Mouse (Mus musculus): Measurements from ENCODE around the gene Cox10. TPM values are rescaled to one million over a fixed set of nuclear protein-coding genes. Genes with fewer than 3 reads are reported as not detected.

The Cox10 gene
- polyA plus RNA-seq, 1 experiment from 2014 or later, result 27.7 TPM

- Histone ChIP-seq H3K9me3 (no peaks in the 10 kb centered on the region), H3K36me3 (peaks cover 16% of the 10 kb centered on the region), H3K27ac (no peak overlapping the region), H3K4me1 (replicated peaks) (peaks cover 16% of the 10 kb centered on the region), H3K27me3 (ENCODE audit: insufficient read depth, poor library complexity, severe bottlenecking) (no peaks in the 10 kb centered on the region; the same call in 1 of the 2 replicates), H3K4me3 (no peak overlapping the region)
- no peak for DNase-seq (ENCODE audit: low spot score)
- WGBS, result 83% methylated on average over 5 of the region's 5 CpGs
These were observed 113.8 kb downstream of the Cox10 start for GRCm38 (mm10) chr11:63965437-63965836.

GRCm38 (mm10) chr11:63957207-63957606 lies 122.1 kb downstream of the Cox10 start:
- Histone ChIP-seq H3K4me3 (no peak overlapping the region), H3K36me3 (no peaks in the 10 kb centered on the region), H3K9me3 (no peaks in the 10 kb centered on the region), H3K27me3 (ENCODE audit: insufficient read depth, poor library complexity, severe bottlenecking) (peaks cover 58% of the 10 kb centered on the region), H3K27ac (no peak overlapping the region; the same call in 1 of the 2 replicates), H3K4me1 (replicated peaks) (peaks cover 38% of the 10 kb centered on the region)
- 24% methylated on average over 4 of the region's 4 CpGs for WGBS
- peak; percentile 8 for DNase-seq (ENCODE audit: low spot score)

GRCm38 (mm10) chr11:63956748-63957147 lies 122.5 kb downstream of the Cox10 start:
- H3K4me1 ChIP-seq (replicated peaks), result peaks cover 42% of the 10 kb centered on the region
- 21% methylated on average over 7 of the region's 7 CpGs for WGBS
- no peak for DNase-seq (ENCODE audit: low spot score)
- H3K36me3 ChIP-seq, result no peaks in the 10 kb centered on the region
- H3K4me3 ChIP-seq, result no peak overlapping the region
- H3K27me3 ChIP-seq (ENCODE audit: insufficient read depth, poor library complexity, severe bottlenecking), result peaks cover 58% of the 10 kb centered on the region
- H3K9me3 ChIP-seq, result no peaks in the 10 kb centered on the region
- peak overlapping the region; percentile 36; the same call in 1 of the 2 replicates for H3K27ac ChIP-seq

- no peak overlapping the region for H3K27ac ChIP-seq
- H3K27me3 ChIP-seq (ENCODE audit: insufficient read depth, poor library complexity, severe bottlenecking), result peaks cover 83% of the 10 kb centered on the region
- H3K36me3 ChIP-seq, result no peaks in the 10 kb centered on the region
- WGBS, result 87% methylated on average over 2 of the region's 2 CpGs
- peaks cover 52% of the 10 kb centered on the region for H3K4me1 ChIP-seq (replicated peaks)
- H3K4me3 ChIP-seq, result no peak overlapping the region
- H3K9me3 ChIP-seq, result no peaks in the 10 kb centered on the region
- no peak for DNase-seq (ENCODE audit: low spot score)
These were observed 125.4 kb downstream of the Cox10 start for GRCm38 (mm10) chr11:63953887-63954286.

GRCm38 (mm10) chr11:63952743-63953191 lies 126.5 kb downstream of the Cox10 start:
- Histone ChIP-seq H3K9me3 (no peaks in the 10 kb centered on the region), H3K4me1 (replicated peaks) (peaks cover 52% of the 10 kb centered on the region), H3K27ac (peak overlapping the region; percentile 80), H3K4me3 (peak overlapping the region; percentile 47; the same call in 1 of the 2 replicates), H3K36me3 (no peaks in the 10 kb centered on the region), H3K27me3 (ENCODE audit: insufficient read depth, poor library complexity, severe bottlenecking) (peaks cover 84% of the 10 kb centered on the region)
- 21% methylated on average over 4 of the region's 4 CpGs for WGBS
- DNase-seq (ENCODE audit: low spot score), result peak; percentile 36

- peak overlapping the region; percentile 80 for H3K27ac ChIP-seq
- 5% methylated on average over 19 of the region's 19 CpGs for WGBS
- H3K4me1 ChIP-seq (replicated peaks), result peaks cover 47% of the 10 kb centered on the region
- DNase-seq (ENCODE audit: low spot score), result peak; percentile 74
- peak overlapping the region; percentile 47 for H3K4me3 ChIP-seq
- no peaks in the 10 kb centered on the region for H3K9me3 ChIP-seq
- peaks cover 82% of the 10 kb centered on the region for H3K27me3 ChIP-seq (ENCODE audit: insufficient read depth, poor library complexity, severe bottlenecking)
- H3K36me3 ChIP-seq, result no peaks in the 10 kb centered on the region
These were observed 127.2 kb downstream of the Cox10 start for GRCm38 (mm10) chr11:63951831-63952631.

- Histone ChIP-seq H3K4me3 (no peak overlapping the region), H3K27me3 (ENCODE audit: insufficient read depth, poor library complexity, severe bottlenecking) (peaks cover 55% of the 10 kb centered on the region), H3K36me3 (no peaks in the 10 kb centered on the region), H3K4me1 (replicated peaks) (peaks cover 26% of the 10 kb centered on the region), H3K27ac (no peak overlapping the region), H3K9me3 (no peaks in the 10 kb centered on the region)
- WGBS, result 85% methylated on average over 11 of the region's 11 CpGs
- no peak for DNase-seq (ENCODE audit: low spot score)
These were observed 130.9 kb downstream of the Cox10 start for GRCm38 (mm10) chr11:63948371-63948770.

GRCm38 (mm10) chr11:63947024-63947423 lies 132.2 kb downstream of the Cox10 start:
- 91% methylated on average over 2 of the region's 2 CpGs for WGBS
- H3K27me3 ChIP-seq (ENCODE audit: insufficient read depth, poor library complexity, severe bottlenecking), result peaks cover 50% of the 10 kb centered on the region

GRCm38 (mm10) chr11:63943947-63944346 lies 135.3 kb downstream of the Cox10 start:
- Histone ChIP-seq H3K9me3 (no peaks in the 10 kb centered on the region), H3K27me3 (ENCODE audit: insufficient read depth, poor library complexity, severe bottlenecking) (peaks cover 42% of the 10 kb centered on the region), H3K27ac (no peak overlapping the region), H3K4me1 (replicated peaks) (no peaks in the 10 kb centered on the region), H3K36me3 (no peaks in the 10 kb centered on the region), H3K4me3 (no peak overlapping the region)
- DNase-seq (ENCODE audit: low spot score), result no peak
- 92% methylated on average over 3 of the region's 3 CpGs for WGBS

More at GRCm38 (mm10) chr11:63947024-63947423, 132.2 kb downstream of the Cox10 start:
- no peak overlapping the region for H3K4me3 ChIP-seq
- H3K4me1 ChIP-seq (replicated peaks), result peaks cover 12% of the 10 kb centered on the region
- H3K9me3 ChIP-seq, result no peaks in the 10 kb centered on the region
- no peaks in the 10 kb centered on the region for H3K36me3 ChIP-seq
- no peak for DNase-seq (ENCODE audit: low spot score)
- no peak overlapping the region for H3K27ac ChIP-seq

- Histone ChIP-seq H3K4me1 (replicated peaks) (no peaks in the 10 kb centered on the region), H3K36me3 (no peaks in the 10 kb centered on the region), H3K27ac (no peak overlapping the region), H3K9me3 (no peaks in the 10 kb centered on the region), H3K4me3 (no peak overlapping the region), H3K27me3 (ENCODE audit: insufficient read depth, poor library complexity, severe bottlenecking) (peaks cover 42% of the 10 kb centered on the region)
- 93% methylated on average over 13 of the region's 13 CpGs for WGBS
- DNase-seq (ENCODE audit: low spot score), result no peak
These were observed 135.9 kb downstream of the Cox10 start for GRCm38 (mm10) chr11:63943268-63943890.

GRCm38 (mm10) chr11:63942177-63942576 lies 137.1 kb downstream of the Cox10 start:
- no peak for DNase-seq (ENCODE audit: low spot score)
- 79% methylated on average over 8 of the region's 8 CpGs for WGBS

GRCm38 (mm10) chr11:63936641-63937040 lies 142.6 kb downstream of the Cox10 start:
- Histone ChIP-seq H3K27me3 (ENCODE audit: insufficient read depth, poor library complexity, severe bottlenecking) (peaks cover 77% of the 10 kb centered on the region), H3K36me3 (no peaks in the 10 kb centered on the region), H3K4me1 (replicated peaks) (no peaks in the 10 kb centered on the region), H3K27ac (no peak overlapping the region), H3K4me3 (no peak overlapping the region), H3K9me3 (no peaks in the 10 kb centered on the region)
- DNase-seq (ENCODE audit: low spot score), result no peak
- 34% methylated on average over 3 of the region's 3 CpGs for WGBS

More at GRCm38 (mm10) chr11:63942177-63942576, 137.1 kb downstream of the Cox10 start:
- Histone ChIP-seq H3K27ac (no peak overlapping the region), H3K36me3 (no peaks in the 10 kb centered on the region), H3K9me3 (no peaks in the 10 kb centered on the region), H3K4me1 (replicated peaks) (no peaks in the 10 kb centered on the region), H3K27me3 (ENCODE audit: insufficient read depth, poor library complexity, severe bottlenecking) (peaks cover 38% of the 10 kb centered on the region), H3K4me3 (no peak overlapping the region)

- Histone ChIP-seq H3K27me3 (ENCODE audit: insufficient read depth, poor library complexity, severe bottlenecking) (peaks cover 59% of the 10 kb centered on the region), H3K4me3 (no peak overlapping the region), H3K4me1 (replicated peaks) (peaks cover 40% of the 10 kb centered on the region), H3K36me3 (no peaks in the 10 kb centered on the region), H3K27ac (no peak overlapping the region), H3K9me3 (no peaks in the 10 kb centered on the region)
- DNase-seq (ENCODE audit: low spot score), result no peak
- 75% methylated on average over 6 of the region's 6 CpGs for WGBS
These were observed 152.4 kb downstream of the Cox10 start for GRCm38 (mm10) chr11:63926901-63927300.

All from hindbrain, embryonic 10.5 days (tissue).